Mouse (Mus musculus): Measurements from ENCODE around the gene Hsd17b11.

GRCm38 (mm10) chr5:103953135-103954083 lies 68.3 kb downstream of the Hsd17b11 start:
- no peak for TF ChIP-seq POLR2A (IDR thresholded peaks at IDR 0.05; ENCODE audit: low read depth, low read length)
- TF ChIP-seq CTCF (IDR thresholded peaks at IDR 0.05; ENCODE audit: extremely low read depth, insufficient read length, insufficient replicate concordance, low read depth, low read length): no peak
